Mouse (Mus musculus) neural tube, embryonic 14.5 days (tissue): ENCODE results near the gene Pi4k2a. TPM values are rescaled to one million over a fixed set of nuclear protein-coding genes. Genes with fewer than 3 reads are reported as not detected.

Experiments
- ATAC-seq: fragments of 200-750 bp; cut with Nextera tagmentation; 2 replicates; pipeline ENCODE4 v1.8.0; 2017; ENCODE audit warnings: low read depth, mild to moderate bottlenecking, moderate TSS enrichment, moderate library complexity
- H3K27ac ChIP-seq: fragments of 300-500 bp; sonication (generic); 2 replicates; pipeline ENCODE4 v1.5.1; 2014; ENCODE audit warnings: low read depth, mild to moderate bottlenecking, control low read depth, low read length, moderate library complexity, mixed read lengths
- H3K27me3 ChIP-seq: fragments of 300-500 bp; sonication (generic); 2 replicates; pipeline ENCODE4 v1.6.1; 2014; ENCODE audit warnings: low read length; ENCODE audit not compliant: control insufficient read depth, insufficient read depth
- H3K36me3 ChIP-seq: fragments of 300-500 bp; sonication (generic); 2 replicates; pipeline ENCODE4 v1.6.1; 2014; ENCODE audit warnings: low read length, mixed read lengths; ENCODE audit not compliant: control insufficient read depth, insufficient read depth
- H3K4me1 ChIP-seq: fragments of 300-500 bp; sonication (generic); 2 replicates; pipeline ENCODE4 v1.6.1; 2014; ENCODE audit warnings: low read length; ENCODE audit not compliant: control insufficient read depth, insufficient read depth
- H3K4me2 ChIP-seq: fragments of 300-500 bp; sonication (generic); 2 replicates; pipeline ENCODE4 v1.6.1; 2014; ENCODE audit warnings: mild to moderate bottlenecking, low read depth, low read length, control low read depth
- H3K4me3 ChIP-seq: fragments of 300-500 bp; sonication (generic); 2 replicates; pipeline ENCODE4 v1.5.1; 2014; ENCODE audit warnings: low read depth, low read length, control low read depth, mixed read lengths
- H3K9ac ChIP-seq: fragments of 300-500 bp; sonication (generic); replicated peaks from 2 replicates; pipeline ENCODE4 v1.6.1; 2014; ENCODE audit warnings: low read depth, mild to moderate bottlenecking, control low read depth, low read length, mixed read lengths
- H3K9me3 ChIP-seq: fragments of 300-500 bp; sonication (generic); 2 replicates; pipeline ENCODE4 v1.6.1; 2016; ENCODE audit warnings: low read length; ENCODE audit not compliant: control insufficient read depth
- WGBS: fragments of 180-500 bp; shearing (Covaris S2); extraction: QIAGEN DNeasy Blood & Tissue Kit; methylation state at CpG from one replicate; pipeline ENCODE4 v1.1.7; 2014; 5-methylcytosine and 5-hydroxymethylcytosine counted together
- polyA plus RNA-seq: library from polyadenylated mRNA; unstranded; fragments of >200 nt; fragmentation: Nextera tagmentation; extraction: Ambion mirVana; gene quantifications from 2 replicates; pipeline ENCODE4 v1.2.1, GENCODE M21; 2014

Gene Pi4k2a
- polyA plus RNA-seq, 1 experiment from 2014 or later, result 35.3 TPM

- Histone ChIP-seq H3K27me3 (peaks cover 9% of the 10 kb centered on the region; the same call in 1 of the 2 replicates), H3K4me2 (no peak overlapping the region), H3K4me3 (no peak overlapping the region), H3K4me1 (no peaks in the 10 kb centered on the region), H3K9ac (no peak overlapping the region), H3K27ac (no peak overlapping the region), H3K9me3 (no peaks in the 10 kb centered on the region), H3K36me3 (no peaks in the 10 kb centered on the region)
- ATAC-seq, result no peak
- 80% methylated on average over 4 of the region's 4 CpGs for WGBS
These were observed 54.9 kb downstream of the Pi4k2a start for GRCm38 (mm10) chr19:42145210-42145609.

GRCm38 (mm10) chr19:42145731-42146130, 55.5 kb downstream of the Pi4k2a start:
- no peak for ATAC-seq

GRCm38 (mm10) chr19:42146276-42147010, 56.2 kb downstream of the Pi4k2a start:
- Histone ChIP-seq H3K9ac (peak overlapping the region; percentile 69; the same call in 1 of the 2 replicates), H3K9me3 (no peaks in the 10 kb centered on the region), H3K27ac (no peak overlapping the region), H3K27me3 (peaks cover 9% of the 10 kb centered on the region; the same call in 1 of the 2 replicates), H3K4me3 (no peak overlapping the region), H3K4me1 (no peaks in the 10 kb centered on the region), H3K4me2 (no peak overlapping the region), H3K36me3 (no peaks in the 10 kb centered on the region)
- ATAC-seq, result no peak
- WGBS, result 92% methylated on average over 9 of the region's 9 CpGs

More at GRCm38 (mm10) chr19:42145731-42146130, 55.5 kb downstream of the Pi4k2a start:
- Histone ChIP-seq H3K36me3 (no peaks in the 10 kb centered on the region), H3K9ac (no peak overlapping the region), H3K27ac (no peak overlapping the region), H3K4me2 (no peak overlapping the region), H3K4me1 (no peaks in the 10 kb centered on the region), H3K27me3 (peaks cover 9% of the 10 kb centered on the region; the same call in 1 of the 2 replicates), H3K4me3 (no peak overlapping the region), H3K9me3 (no peaks in the 10 kb centered on the region)
- 89% methylated on average over 2 of the region's 2 CpGs for WGBS

- 2% methylated on average over 25 of the region's 57 CpGs for WGBS
- Histone ChIP-seq H3K9me3 (no peaks in the 10 kb centered on the region), H3K4me3 (peak within 1 kb of the TSS; percentile 53), H3K4me1 (no peaks in the 10 kb centered on the region), H3K27me3 (peaks cover 9% of the 10 kb centered on the region; the same call in 1 of the 2 replicates), H3K9ac (peak within 1 kb of the TSS; percentile 69), H3K36me3 (no peaks in the 10 kb centered on the region), H3K4me2 (peak within 1 kb of the TSS; percentile 71), H3K27ac (peak within 1 kb of the TSS; percentile 60)
- peak; percentile 54; the same call in 1 of the 2 replicates for ATAC-seq
These were observed 57.0 kb downstream of the Pi4k2a start, which contains the start of gene Marveld1 for GRCm38 (mm10) chr19:42147170-42147768. Marveld1 (plus strand) TSS chr19:42147400.

- no peaks in the 10 kb centered on the region for H3K36me3 ChIP-seq
- peak; percentile 25 for ATAC-seq
- WGBS, result under 1% methylated on average over 63 of the region's 63 CpGs
- H3K4me3 ChIP-seq, result peak overlapping the region; percentile 53
- H3K9ac ChIP-seq, result peak overlapping the region; percentile 69
- H3K27ac ChIP-seq, result peak overlapping the region; percentile 60
- H3K4me2 ChIP-seq, result peak overlapping the region; percentile 71
- H3K9me3 ChIP-seq, result no peaks in the 10 kb centered on the region
- no peaks in the 10 kb centered on the region for H3K4me1 ChIP-seq
- peaks cover 9% of the 10 kb centered on the region; the same call in 1 of the 2 replicates for H3K27me3 ChIP-seq
These were observed 57.7 kb downstream of the Pi4k2a start for GRCm38 (mm10) chr19:42147769-42148568.

- Histone ChIP-seq H3K36me3 (no peaks in the 10 kb centered on the region), H3K27me3 (peaks cover 9% of the 10 kb centered on the region; the same call in 1 of the 2 replicates), H3K9me3 (no peaks in the 10 kb centered on the region), H3K9ac (peak overlapping the region; percentile 69), H3K4me1 (no peaks in the 10 kb centered on the region), H3K27ac (no peak overlapping the region), H3K4me2 (peak overlapping the region; percentile 71), H3K4me3 (peak overlapping the region; percentile 53)
- ATAC-seq, result peak; percentile 8; the same call in 1 of the 2 replicates
- 28% methylated on average over 7 of the region's 7 CpGs for WGBS
These were observed 58.2 kb downstream of the Pi4k2a start for GRCm38 (mm10) chr19:42148569-42148860.

GRCm38 (mm10) chr19:42151990-42152389, 61.7 kb downstream of the Pi4k2a start:
- Histone ChIP-seq H3K36me3 (no peaks in the 10 kb centered on the region), H3K4me2 (no peak overlapping the region), H3K9me3 (no peaks in the 10 kb centered on the region), H3K4me3 (no peak overlapping the region), H3K27ac (no peak overlapping the region), H3K27me3 (peaks cover 4% of the 10 kb centered on the region; the same call in 1 of the 2 replicates), H3K9ac (no peak overlapping the region), H3K4me1 (no peaks in the 10 kb centered on the region)
- 4% methylated on average over 6 of the region's 6 CpGs for WGBS
- ATAC-seq, result no peak; the same call in 1 of the 2 replicates

GRCm38 (mm10) chr19:42157493-42158237, 67.4 kb downstream of the Pi4k2a start:
- Histone ChIP-seq H3K36me3 (no peaks in the 10 kb centered on the region), H3K4me2 (no peak overlapping the region), H3K27ac (no peak overlapping the region), H3K4me1 (no peaks in the 10 kb centered on the region), H3K27me3 (no peaks in the 10 kb centered on the region), H3K9me3 (no peaks in the 10 kb centered on the region), H3K4me3 (no peak overlapping the region), H3K9ac (no peak overlapping the region)
- WGBS, result 78% methylated on average over 12 of the region's 12 CpGs
- no peak for ATAC-seq
